Mouse (Mus musculus): ENCODE data around the gene Gm49416. TPM values are rescaled to one million over a fixed set of nuclear protein-coding genes. Genes with fewer than 3 reads are reported as not detected.
A peak's percentile ranks its signal among the peaks of the same experiment; 100 is the strongest.
"Not testable (repeated sequence)": the region's sequence is repeated elsewhere in the genome, so short reads cannot be mapped to it uniquely, and the experiment has no call there.

Gene Gm49416
- polyA plus RNA-seq, 1 experiment from 2014 or later, result not detected

DNA sequence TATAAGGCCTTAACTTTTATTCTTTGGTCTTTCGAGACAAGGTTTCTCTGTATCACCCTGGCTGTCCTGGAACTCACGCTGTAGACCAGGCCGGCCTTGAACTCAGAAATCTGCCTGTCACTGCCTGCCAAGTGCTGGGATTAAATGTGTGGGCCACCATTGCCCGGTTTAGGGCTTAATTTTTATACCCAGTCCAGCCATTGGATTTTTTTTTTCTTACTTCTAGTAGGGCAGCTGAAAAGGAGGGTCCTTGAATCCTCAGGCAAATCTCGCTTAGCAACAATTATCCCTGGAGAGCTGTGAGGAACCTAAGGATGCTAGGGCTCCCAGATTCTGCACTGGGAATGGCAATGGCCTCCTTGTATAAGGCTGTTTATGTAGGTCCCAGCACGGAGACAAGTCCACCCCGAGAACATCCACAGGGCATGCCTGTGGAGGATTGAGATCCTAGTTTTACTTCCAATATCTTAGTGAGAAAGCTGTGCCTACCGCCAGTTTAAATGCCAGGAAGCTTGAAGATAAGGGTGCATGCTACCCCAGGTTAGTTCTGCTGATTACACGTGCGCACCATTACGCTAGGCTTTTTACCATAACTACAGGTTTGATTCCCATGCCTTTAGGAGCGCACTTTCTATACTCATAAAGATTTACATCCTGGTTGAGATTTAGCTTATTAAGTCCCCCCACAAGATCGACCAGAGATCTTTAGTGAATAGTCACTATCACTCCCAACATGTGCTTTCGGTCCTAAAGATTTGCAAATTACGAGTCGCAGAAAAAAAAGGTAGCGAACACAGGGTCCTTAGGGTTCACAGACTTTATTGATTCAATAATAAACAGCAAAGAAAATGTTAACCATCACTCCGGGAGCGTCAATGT lies 902 bp upstream of the Gm49416 start:
- no peak for DNase-seq (ENCODE audit: low spot score)

DNA sequence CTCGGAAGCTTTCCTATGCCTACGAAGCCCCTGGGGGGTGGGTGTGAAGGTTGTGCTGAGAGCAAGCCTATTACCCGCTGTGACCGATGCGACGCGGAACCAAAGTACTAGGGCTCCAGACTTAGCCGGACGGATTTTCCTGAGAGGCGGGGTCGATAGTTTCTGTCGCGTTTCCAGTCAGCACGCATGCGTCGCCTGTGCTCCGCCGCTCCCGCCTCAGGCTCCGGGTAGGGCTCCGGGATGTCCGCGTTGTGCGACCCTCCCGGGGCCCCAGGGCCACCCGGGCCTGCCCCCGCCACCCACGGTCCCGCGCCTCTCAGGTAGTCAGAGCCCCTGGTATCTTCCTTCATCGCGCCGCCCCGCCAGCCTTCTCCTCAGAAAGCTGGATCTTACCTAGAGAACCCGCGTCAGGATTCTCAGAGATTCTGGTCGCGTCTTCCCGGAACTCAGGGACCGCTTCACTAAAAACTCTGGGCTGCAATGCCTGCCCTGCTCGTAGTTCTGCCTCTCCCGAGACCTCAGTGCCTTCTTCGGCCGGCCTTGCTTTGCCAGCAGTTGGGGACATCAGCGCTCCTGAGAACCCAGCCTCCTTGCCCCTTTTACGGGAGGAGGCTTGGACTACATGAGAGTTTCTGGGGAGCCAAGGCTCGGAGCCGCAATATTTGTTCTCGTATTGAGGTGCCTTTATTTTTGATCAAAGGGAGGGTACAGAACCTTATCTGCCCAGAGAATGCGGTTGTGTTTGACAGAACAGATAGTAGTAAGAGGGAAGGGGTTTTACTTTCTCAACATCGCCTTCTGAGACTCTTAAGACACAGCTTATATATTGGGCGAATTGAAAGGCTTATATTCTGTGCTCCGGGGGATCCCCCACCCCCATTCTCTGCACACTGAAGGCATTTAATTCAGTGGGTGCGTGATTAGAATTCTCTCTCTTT lies 4.4 kb downstream of the Gm49416 start, which contains the start of gene Ints5:
Gene Ints5 (plus strand): TSS at position 177 of the 938 bp plus-strand sequence.
- peak within 1 kb of the TSS; percentile 95 for H3K4me2 ChIP-seq (replicated peaks; ENCODE audit: low read depth, low read length)
- peak within 1 kb of the TSS; percentile 88 for H3K4me3 ChIP-seq (ENCODE audit: low read depth, low read length)
- WGBS, result 1% methylated on average over 54 of the region's 54 CpGs
- peak; percentile 50 for ATAC-seq
- peak within 1 kb of the TSS; percentile 91 for H3K27ac ChIP-seq (ENCODE audit: low read length)
- TF ChIP-seq EP300 (IDR thresholded peaks at IDR 0.05) (no peak), CTCF (IDR thresholded peaks at IDR 0.05) (no peak)
- peak within 1 kb of the TSS; percentile 81 for H3K9ac ChIP-seq (replicated peaks; ENCODE audit: low read depth)
- no peaks in the 10 kb centered on the region for H3K36me3 ChIP-seq (ENCODE audit: insufficient read depth, low read length)
- peaks cover 4% of the 10 kb centered on the region; the same call in 1 of the 2 replicates for H3K4me1 ChIP-seq (ENCODE audit: insufficient read depth, low read depth, low read length)
- DNase-seq (ENCODE audit: low spot score), result peak; percentile 92
- H3K9me3 ChIP-seq (ENCODE audit: low read length), result no peaks in the 10 kb centered on the region
- H3K27me3 ChIP-seq (replicated peaks; ENCODE audit: insufficient read depth, low read length), result no peaks in the 10 kb centered on the region

More for the DNA sequence above, 902 bp upstream of the Gm49416 start:
- no peaks in the 10 kb centered on the region for H3K27me3 ChIP-seq (replicated peaks; ENCODE audit: insufficient read depth, low read length)
- peak overlapping the region; percentile 83 for H3K27ac ChIP-seq (ENCODE audit: low read length)
- H3K9ac ChIP-seq (replicated peaks; ENCODE audit: low read depth), result peak overlapping the region; percentile 77
- WGBS, result 13% methylated on average over 19 of the region's 19 CpGs
- no peak for TF ChIP-seq CTCF (IDR thresholded peaks at IDR 0.05)
- TF ChIP-seq EP300 (IDR thresholded peaks at IDR 0.05), result no peak
- H3K9me3 ChIP-seq (ENCODE audit: low read length), result no peaks in the 10 kb centered on the region
- ATAC-seq, result no peak
- H3K4me3 ChIP-seq (ENCODE audit: low read depth, low read length), result peak overlapping the region; percentile 67
- H3K4me1 ChIP-seq (ENCODE audit: insufficient read depth, low read depth, low read length), result peaks cover 6% of the 10 kb centered on the region; the same call in 1 of the 2 replicates
- H3K36me3 ChIP-seq (ENCODE audit: insufficient read depth, low read length), result no peaks in the 10 kb centered on the region
- peak overlapping the region; percentile 73 for H3K4me2 ChIP-seq (replicated peaks; ENCODE audit: low read depth, low read length)

DNA sequence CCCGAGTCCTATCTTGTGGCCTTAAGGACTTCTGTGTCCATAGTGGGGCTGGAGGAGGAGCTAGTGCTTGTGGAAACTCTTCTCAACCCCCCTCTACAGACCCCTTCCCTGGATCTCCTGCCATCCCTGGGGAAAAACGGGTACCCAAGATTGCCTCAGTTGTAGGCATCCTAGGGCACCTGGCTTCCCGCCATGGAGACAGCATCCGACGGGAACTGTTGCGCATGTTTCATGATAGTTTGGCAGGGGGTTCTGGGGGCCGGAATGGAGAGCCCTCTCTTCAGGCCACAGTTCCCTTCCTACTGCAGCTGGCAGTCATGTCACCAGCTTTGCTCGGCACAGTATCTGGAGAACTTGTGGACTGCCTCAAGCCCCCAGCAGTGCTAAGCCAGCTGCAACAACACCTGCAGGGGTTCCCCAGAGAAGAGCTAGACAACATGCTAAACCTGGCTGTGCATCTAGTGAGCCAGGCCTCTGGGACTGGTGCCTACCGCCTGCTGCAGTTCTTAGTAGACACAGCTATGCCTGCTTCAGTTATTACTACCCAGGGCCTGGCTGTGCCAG lies 6.8 kb downstream of the Gm49416 start:
- no peak overlapping the region for H3K4me3 ChIP-seq (ENCODE audit: low read depth, low read length)
- TF ChIP-seq CTCF (IDR thresholded peaks at IDR 0.05) (no peak), EP300 (IDR thresholded peaks at IDR 0.05) (no peak)
- peaks cover 6% of the 10 kb centered on the region; the same call in 1 of the 2 replicates for H3K4me1 ChIP-seq (ENCODE audit: insufficient read depth, low read depth, low read length)
- no peak for ATAC-seq
- no peak overlapping the region for H3K9ac ChIP-seq (replicated peaks; ENCODE audit: low read depth)
- H3K27ac ChIP-seq (ENCODE audit: low read length), result no peak overlapping the region
- H3K36me3 ChIP-seq (ENCODE audit: insufficient read depth, low read length), result no peaks in the 10 kb centered on the region
- no peaks in the 10 kb centered on the region for H3K9me3 ChIP-seq (ENCODE audit: low read length)
- 89% methylated on average over 9 of the region's 9 CpGs for WGBS
- no peaks in the 10 kb centered on the region for H3K27me3 ChIP-seq (replicated peaks; ENCODE audit: insufficient read depth, low read length)
- H3K4me2 ChIP-seq (replicated peaks; ENCODE audit: low read depth, low read length), result no peak overlapping the region
- DNase-seq (ENCODE audit: low spot score), result no peak

DNA sequence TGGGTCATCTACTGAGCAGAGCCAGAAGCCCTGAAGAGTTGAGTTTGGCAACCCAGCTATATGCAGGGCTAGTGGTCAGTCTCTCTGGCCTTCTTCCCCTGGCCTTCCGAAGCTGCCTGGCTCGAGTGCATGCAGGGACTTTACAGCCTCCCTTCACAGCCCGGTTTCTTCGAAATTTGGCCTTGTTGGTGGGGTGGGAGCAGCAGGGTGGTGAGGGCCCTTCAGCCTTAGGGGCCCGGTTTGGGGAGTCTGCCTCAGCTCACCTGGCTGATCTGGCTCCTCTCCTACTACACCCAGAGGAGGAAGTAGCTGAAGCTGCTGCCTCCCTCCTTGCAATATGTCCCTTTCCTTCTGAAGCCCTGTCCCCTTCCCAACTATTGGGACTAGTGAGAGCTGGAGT lies 7.5 kb downstream of the Gm49416 start:
- not testable (repeated sequence) for H3K4me2 ChIP-seq (replicated peaks; ENCODE audit: low read depth, low read length); H3K9ac ChIP-seq (replicated peaks; ENCODE audit: low read depth); H3K27ac ChIP-seq (ENCODE audit: low read length); H3K4me1 ChIP-seq (ENCODE audit: insufficient read depth, low read depth, low read length); H3K4me3 ChIP-seq (ENCODE audit: low read depth, low read length); DNase-seq (ENCODE audit: low spot score); ATAC-seq; H3K9me3 ChIP-seq (ENCODE audit: low read length); H3K27me3 ChIP-seq (replicated peaks; ENCODE audit: insufficient read depth, low read length); H3K36me3 ChIP-seq (ENCODE audit: insufficient read depth, low read length)
- 77% methylated on average over 5 of the region's 5 CpGs for WGBS

DNA sequence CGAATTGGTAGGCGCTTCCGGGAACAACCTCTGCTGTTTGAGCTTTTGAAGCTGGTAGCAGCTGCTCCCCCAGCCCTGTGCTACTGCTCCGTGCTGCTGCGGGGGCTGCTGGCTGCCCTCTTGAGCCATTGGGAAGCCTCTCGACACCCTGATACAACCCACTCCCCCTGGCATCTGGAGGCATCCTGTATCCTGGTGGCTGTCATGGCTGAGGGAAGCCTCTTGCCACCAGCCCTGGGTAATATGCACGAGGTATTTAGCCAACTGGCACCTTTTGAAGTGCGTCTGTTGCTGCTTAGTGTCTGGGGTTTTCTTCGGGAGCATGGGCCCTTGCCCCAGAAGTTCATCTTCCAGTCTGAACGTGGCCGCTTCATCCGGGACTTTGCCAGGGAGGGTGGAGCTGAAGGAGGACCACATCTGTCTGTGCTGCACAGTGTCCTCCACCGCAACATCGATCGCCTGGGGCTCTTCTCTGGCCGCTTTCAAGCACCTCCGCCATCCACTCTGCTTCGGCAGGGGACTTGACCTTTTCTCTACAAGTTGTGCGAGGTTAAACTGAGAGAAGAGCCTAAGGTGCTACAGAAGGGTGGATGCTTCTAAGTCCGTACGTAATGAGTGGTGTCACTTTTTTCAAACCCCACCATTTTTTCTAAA lies 8.6 kb downstream of the Gm49416 start:
- 16% methylated on average over 21 of the region's 21 CpGs for WGBS
- peak overlapping the region; percentile 50 for H3K9ac ChIP-seq (replicated peaks; ENCODE audit: low read depth)
- not testable (repeated sequence) for H3K36me3 ChIP-seq (ENCODE audit: insufficient read depth, low read length); H3K9me3 ChIP-seq (ENCODE audit: low read length); H3K27me3 ChIP-seq (replicated peaks; ENCODE audit: insufficient read depth, low read length); DNase-seq (ENCODE audit: low spot score); H3K4me1 ChIP-seq (ENCODE audit: insufficient read depth, low read depth, low read length)
- H3K4me3 ChIP-seq (ENCODE audit: low read depth, low read length), result peak overlapping the region; percentile 95
- peak overlapping the region; percentile 92 for H3K4me2 ChIP-seq (replicated peaks; ENCODE audit: low read depth, low read length)
- peak overlapping the region; percentile 59 for H3K27ac ChIP-seq (ENCODE audit: low read length)
- peak; percentile 45 for ATAC-seq

All from lung, postnatal 0 days (tissue).